Mouse (Mus musculus): ENCODE measurements at regions not wholly inside any gene's neighbourhood (a gene's known extent, or its start where the extent isn't known, plus 50 kb on each side); places are given as distances from the start of the nearest gene placed in this dataset.

- H3K9ac ChIP-seq (replicated peaks; ENCODE audit: low read length) = no peak overlapping the region
- no peaks in the 10 kb centered on the region for H3K4me1 ChIP-seq (ENCODE audit: control insufficient read depth, insufficient read depth, low read length)
- DNase-seq (no peak), ATAC-seq (ENCODE audit: low FRiP score, low TSS enrichment) (no peak)
- H3K36me3 ChIP-seq (ENCODE audit: control insufficient read depth, insufficient read depth, low read length) = no peaks in the 10 kb centered on the region
- H3K27me3 ChIP-seq (ENCODE audit: control insufficient read depth, insufficient read depth, low read length) = no peaks in the 10 kb centered on the region
- no peak overlapping the region for H3K4me3 ChIP-seq (replicated peaks; ENCODE audit: low read depth, low read length)
- WGBS = 95% methylated on average over 2 of the region's 2 CpGs
- H3K4me2 ChIP-seq (ENCODE audit: low read length) = no peak overlapping the region
- H3K27ac ChIP-seq (replicated peaks; ENCODE audit: low read depth, low read length) = no peak overlapping the region
- H3K9me3 ChIP-seq (ENCODE audit: control insufficient read depth, low read length) = no peaks in the 10 kb centered on the region
These were observed 54.8 kb upstream of the Shisa3 start for GRCm38 (mm10) chr5:67552865-67553264.

All from midbrain, embryonic 14.5 days (tissue).